Mouse (Mus musculus): ENCODE results near the gene Selenoh.

The Selenoh gene

GRCm38 (mm10) chr2:84669828-84670568, 572 bp downstream of the Selenoh start:
- DNase-seq, result no peak

- no peak for DNase-seq
These were observed 4.5 kb downstream of the Selenoh start for GRCm38 (mm10) chr2:84666081-84666480.

GRCm38 (mm10) chr2:84662866-84663265, 7.7 kb downstream of the Selenoh start:
- peak; percentile 46 to 59 for DNase-seq

- DNase-seq, result peak in 1 of 2 experiments; percentile 33
These were observed 10.3 kb downstream of the Selenoh start for GRCm38 (mm10) chr2:84660253-84660652.

GRCm38 (mm10) chr2:84658806-84659205, 11.8 kb downstream of the Selenoh start, which contains the start of gene Btbd18:
TSS of gene Btbd18 (plus strand) at chr2:84659079.
- no peak for DNase-seq

- DNase-seq, result no peak
These were observed 14.7 kb downstream of the Selenoh start for GRCm38 (mm10) chr2:84655864-84656263.

- no peak for DNase-seq
These were observed 17.2 kb downstream of the Selenoh start for GRCm38 (mm10) chr2:84653354-84653753.

GRCm38 (mm10) chr2:84650464-84651195, 19.9 kb downstream of the Selenoh start, which contains the start of gene Ctnnd1:
TSS of gene Ctnnd1 (minus strand) at chr2:84650765.
- DNase-seq, result peak; percentile 87 to 89

- DNase-seq, result peak; percentile 18 to 26
These were observed 20.9 kb downstream of the Selenoh start for GRCm38 (mm10) chr2:84649674-84650073.

- peak in 1 of 2 experiments; percentile 26 for DNase-seq
These were observed 22.2 kb downstream of the Selenoh start for GRCm38 (mm10) chr2:84648369-84648768.

GRCm38 (mm10) chr2:84647051-84647568, 23.5 kb downstream of the Selenoh start:
- DNase-seq, result no peak

GRCm38 (mm10) chr2:84646138-84646537, 24.4 kb downstream of the Selenoh start:
- no peak for DNase-seq

GRCm38 (mm10) chr2:84640833-84641232, 29.7 kb downstream of the Selenoh start:
- no peak for DNase-seq

- no peak for DNase-seq
These were observed 31.9 kb downstream of the Selenoh start for GRCm38 (mm10) chr2:84638428-84639220.

- DNase-seq, result no peak
These were observed 33.0 kb downstream of the Selenoh start for GRCm38 (mm10) chr2:84637452-84638165.

- no peak for DNase-seq
These were observed 34.3 kb downstream of the Selenoh start for GRCm38 (mm10) chr2:84636231-84636741.

GRCm38 (mm10) chr2:84635611-84636010, 35.0 kb downstream of the Selenoh start:
- peak; percentile 57 to 58 for DNase-seq

GRCm38 (mm10) chr2:84634934-84635482, 35.6 kb downstream of the Selenoh start:
- DNase-seq, result no peak

- no peak for DNase-seq
These were observed 36.6 kb downstream of the Selenoh start for GRCm38 (mm10) chr2:84634006-84634405.

- DNase-seq, result no peak
These were observed 37.6 kb downstream of the Selenoh start for GRCm38 (mm10) chr2:84632999-84633398.

- no peak for DNase-seq
These were observed 38.6 kb downstream of the Selenoh start for GRCm38 (mm10) chr2:84632001-84632400.

GRCm38 (mm10) chr2:84627036-84627435, 43.5 kb downstream of the Selenoh start:
- no peak for DNase-seq

All from cerebellum, postnatal 14 days (tissue).